Mouse (Mus musculus) thymus, postnatal 36 days (tissue): ENCODE measurements at regions not wholly inside any gene's neighbourhood (a gene's known extent, or its start where the extent isn't known, plus 50 kb on each side); places are given as distances from the start of the nearest gene placed in this dataset.
"Not testable (repeated sequence)": the region's sequence is repeated elsewhere in the genome, so short reads cannot be mapped to it uniquely, and the experiment has no call there.

ENCODE experiments used
- DNase-seq, 2 experiments: peaks; one replicate each; pipeline ENCODE4 v3.0.0; 2022; ENCODE audit warnings: mixed read lengths in 2 of 2

GRCm38 (mm10) chr17:83985916-83986578, 138.3 kb upstream of the Haao start:
- no peak for DNase-seq

GRCm38 (mm10) chr17:83985333-83985790, 137.6 kb upstream of the Haao start:
- DNase-seq, result no peak

GRCm38 (mm10) chr17:83983837-83984388, 136.2 kb upstream of the Haao start:
- DNase-seq, result no peak

- no peak for DNase-seq
These were observed 135.5 kb upstream of the Haao start for GRCm38 (mm10) chr17:83983070-83983836.

- no peak for DNase-seq
These were observed 134.9 kb upstream of the Haao start for GRCm38 (mm10) chr17:83982700-83983069.

GRCm38 (mm10) chr17:83978858-83979470, 131.2 kb upstream of the Haao start:
- no peak for DNase-seq

GRCm38 (mm10) chr17:83977725-83978124, 130.0 kb upstream of the Haao start:
- no peak for DNase-seq

- DNase-seq, result no peak
These were observed 128.1 kb upstream of the Haao start for GRCm38 (mm10) chr17:83975813-83976212.

GRCm38 (mm10) chr17:83973461-83974350, 125.9 kb upstream of the Haao start:
- peak; percentile 65 to 74 for DNase-seq

GRCm38 (mm10) chr17:83972874-83973273, 125.1 kb upstream of the Haao start:
- DNase-seq, result no peak

- no peak for DNase-seq
These were observed 124.7 kb upstream of the Haao start for GRCm38 (mm10) chr17:83972470-83972869.

GRCm38 (mm10) chr17:83972026-83972425, 124.3 kb upstream of the Haao start:
- no peak for DNase-seq

GRCm38 (mm10) chr17:83969407-83969826, 121.7 kb upstream of the Haao start:
- no peak for DNase-seq

GRCm38 (mm10) chr17:83968124-83968523, 120.4 kb upstream of the Haao start:
- DNase-seq, result not testable (repeated sequence)

- DNase-seq, result no peak
These were observed 119.2 kb upstream of the Haao start for GRCm38 (mm10) chr17:83967007-83967406.

- DNase-seq, result no peak
These were observed 116.9 kb upstream of the Haao start for GRCm38 (mm10) chr17:83964454-83965211.

- no peak for DNase-seq
These were observed 115.8 kb upstream of the Haao start for GRCm38 (mm10) chr17:83963561-83963960.

- no peak for DNase-seq
These were observed 115.1 kb upstream of the Haao start for GRCm38 (mm10) chr17:83962841-83963240.

GRCm38 (mm10) chr17:83962126-83962525, 114.4 kb upstream of the Haao start:
- DNase-seq, result no peak

- no peak for DNase-seq
These were observed 113.1 kb upstream of the Haao start for GRCm38 (mm10) chr17:83960821-83961220.

GRCm38 (mm10) chr17:83960158-83960557, 112.4 kb upstream of the Haao start:
- no peak for DNase-seq
